ENCODE assay signal across 8 mouse cellular contexts in the genomic region with DNA sequence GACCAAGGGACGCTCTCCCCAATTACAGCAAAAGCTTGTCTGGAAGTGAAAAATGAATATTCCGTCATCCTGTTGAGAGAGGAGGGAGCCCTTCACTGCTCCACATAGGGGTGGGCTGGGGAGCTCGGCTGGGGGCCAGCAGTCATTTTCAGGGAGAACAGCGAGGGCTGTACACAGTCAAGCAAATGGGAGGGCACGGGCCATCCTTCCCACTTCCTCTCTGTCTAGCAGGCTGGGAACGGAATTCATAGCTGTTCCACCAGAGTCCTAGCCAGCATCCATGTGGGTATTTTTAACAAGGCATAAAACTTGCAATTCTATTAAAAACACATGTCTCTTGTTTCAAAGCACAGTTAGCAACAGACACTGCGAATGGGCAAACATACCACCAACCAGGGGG. TPM values are rescaled to one million over a fixed set of nuclear protein-coding genes. Genes with fewer than 3 reads are reported as not detected.
DNase-seq lines count a peak whose midpoint lies in the region; ATAC-seq and TF ChIP-seq lines count a peak whose summit lies in the region.
"Had no signal": no experiment of that assay in that cellular context is flagged by ENCODE, and none has a peak within 500 bp of the region (broad histone marks: within the 10 kb centered on the region; RNA-seq: fewer than 3 reads in every experiment).

No protein-coding gene starts in this region.

- H3K9me3 ChIP-seq in limb, embryonic 10.5 days (replicated peaks), result no peaks in the 10 kb centered on the region
- H3K9me3 ChIP-seq in stomach, postnatal 0 days (ENCODE audit: control insufficient read depth, low read length), result no peaks in the 10 kb centered on the region
- H3K9me3 ChIP-seq in midbrain, embryonic 16.5 days (replicated peaks; ENCODE audit: control insufficient read depth, low read length, poor library complexity, severe bottlenecking), result no peaks in the 10 kb centered on the region

- peak; percentile 45 to 52 for DNase-seq in left cerebral cortex, postnatal 14 days (ENCODE audit: low spot score in 2 of 2)
- DNase-seq in left cerebral cortex, postnatal 4 days, result no peak
- peak; percentile 43 to 53 for DNase-seq in heart, postnatal 10 days
- DNase-seq in limb, embryonic 10.5 days (ENCODE audit: low spot score), result peak; percentile 57
- peak; percentile 20 for DNase-seq in stomach, postnatal 0 days (ENCODE audit: low spot score)
- no peak for DNase-seq in urinary bladder, adult 2 months (ENCODE audit: low spot score)

- H3K4me3 ChIP-seq in limb, embryonic 10.5 days, result peak overlapping the region; percentile 28; the same call in 1 of the 2 replicates
- H3K4me3 ChIP-seq in stomach, postnatal 0 days (ENCODE audit: low read depth, low read length), result no peak overlapping the region
- H3K4me3 ChIP-seq in midbrain, embryonic 16.5 days (ENCODE audit: low read depth, low read length), result no peak overlapping the region
- H3K4me3 ChIP-seq: myocyte had no signal

- no peak for ATAC-seq in stomach, postnatal 0 days (ENCODE audit: low FRiP score, low TSS enrichment)
- ATAC-seq in midbrain, embryonic 16.5 days, result no peak

- WGBS in limb, embryonic 10.5 days, result 23% methylated on average over 7 of the region's 7 CpGs
- WGBS in stomach, postnatal 0 days, result 33% methylated on average over 7 of the region's 7 CpGs
- WGBS in midbrain, embryonic 16.5 days, result 75% methylated on average over 7 of the region's 7 CpGs

- no peaks in the 10 kb centered on the region for H3K27me3 ChIP-seq in limb, embryonic 10.5 days (ENCODE audit: low read depth, poor library complexity, severe bottlenecking)
- no peaks in the 10 kb centered on the region for H3K27me3 ChIP-seq in stomach, postnatal 0 days (ENCODE audit: control insufficient read depth, insufficient read depth, low read length)
- H3K27me3 ChIP-seq in midbrain, embryonic 16.5 days (ENCODE audit: control insufficient read depth, insufficient read depth, low read depth, low read length), result no peaks in the 10 kb centered on the region

- H3K4me2 ChIP-seq in stomach, postnatal 0 days (replicated peaks; ENCODE audit: low read depth), result no peak overlapping the region
- no peak overlapping the region for H3K4me2 ChIP-seq in midbrain, embryonic 16.5 days (ENCODE audit: low read length)

- intact Hi-C loops in left cerebral cortex, postnatal 14 days (cut with DNase I), result loop anchor here (5.0 kb wide), 1 partner anchor 57 kb away; the partner anchor contains the start of gene Pdzd2
- intact Hi-C loops in left cerebral cortex, postnatal 4 days (cut with DNase I), result no loop called here
- intact Hi-C loops in heart, postnatal 10 days (cut with DNase I), result no loop called here

- no peak overlapping the region for H3K9ac ChIP-seq in stomach, postnatal 0 days (ENCODE audit: low read length)
- no peak overlapping the region for H3K9ac ChIP-seq in midbrain, embryonic 16.5 days (ENCODE audit: low read depth, low read length)

- no peaks in the 10 kb centered on the region for H3K36me3 ChIP-seq in limb, embryonic 10.5 days
- H3K36me3 ChIP-seq in stomach, postnatal 0 days (ENCODE audit: control insufficient read depth, insufficient read depth, low read length), result no peaks in the 10 kb centered on the region
- no peaks in the 10 kb centered on the region for H3K36me3 ChIP-seq in midbrain, embryonic 16.5 days (ENCODE audit: control insufficient read depth, insufficient read depth, low read length)

- no peak for TF ChIP-seq EP300 in stomach, postnatal 0 days (optimal IDR thresholded peaks at IDR 0.05)

- peaks cover 36% of the 10 kb centered on the region for H3K4me1 ChIP-seq in limb, embryonic 10.5 days
- no peaks in the 10 kb centered on the region for H3K4me1 ChIP-seq in stomach, postnatal 0 days (replicated peaks; ENCODE audit: control insufficient read depth, insufficient read depth)
- H3K4me1 ChIP-seq in midbrain, embryonic 16.5 days (ENCODE audit: control insufficient read depth, insufficient read depth, low read length), result peaks cover 6% of the 10 kb centered on the region; the same call in 1 of the 2 replicates

- no peak for TF ChIP-seq CTCF in stomach, postnatal 0 days (IDR thresholded peaks at IDR 0.05; ENCODE audit: low read depth)

- H3K27ac ChIP-seq in limb, embryonic 10.5 days, result peak overlapping the region; percentile 84
- no peak overlapping the region; the same call in 1 of the 2 replicates for H3K27ac ChIP-seq in stomach, postnatal 0 days (replicated peaks)
- no peak overlapping the region for H3K27ac ChIP-seq in midbrain, embryonic 16.5 days (ENCODE audit: low read length)

RNA-seq across cellular contexts. Expression of gene Pdzd2, which starts 59.0 kb away (rescaled TPM):
- total RNA-seq in left cerebral cortex, postnatal 14 days (2021), result 10 to 100 TPM; 81.5 to 91.1 TPM
- 100 to 1,000 TPM in 1 of 2 experiments, 10 to 100 TPM in 1; 87.8 to 107 TPM for total RNA-seq in left cerebral cortex, postnatal 4 days (2021)
- total RNA-seq in heart, postnatal 10 days (2021), result 100 to 1,000 TPM; 186 to 218 TPM
- polyA plus RNA-seq in limb, embryonic 10.5 days (2016; fragmentation: Nextera tagmentation; extraction: Ambion mirVana), result 5.7 and 16.0 TPM in 2 replicates
- 19.1 and 19.9 TPM in 2 replicates for polyA plus RNA-seq in stomach, postnatal 0 days (2015; fragmentation: Nextera tagmentation; extraction: Ambion mirVana)
- polyA plus RNA-seq in urinary bladder, adult 2 months (2012; rRNA removed), result 20.0 and 29.4 TPM in 2 replicates
- 14.5 and 15.0 TPM in 2 replicates for polyA plus RNA-seq in midbrain, embryonic 16.5 days (2015; fragmentation: Nextera tagmentation; extraction: Ambion mirVana)

Comparison
In these comparisons a context has a peak if more than half of its experiments do, and no peak if none do; other contexts are left out.
1. DNase-seq: peak in left cerebral cortex, postnatal 14 days (2 of 2), heart, postnatal 10 days (2 of 2), limb, embryonic 10.5 days (single experiment) and stomach, postnatal 0 days (single experiment); none in left cerebral cortex, postnatal 4 days (single experiment) and urinary bladder, adult 2 months (single experiment).